Mouse (Mus musculus) testis, postnatal 10 days (tissue): ENCODE data around the gene Iyd.
A peak's percentile ranks its signal among the peaks of the same experiment; 100 is the strongest.
"Not testable (repeated sequence)": the region's sequence is repeated elsewhere in the genome, so short reads cannot be mapped to it uniquely, and the experiment has no call there.

ENCODE experiments used
- DNase-seq: peaks from one replicate; pipeline ENCODE4 v3.0.0; 2021; ENCODE audit warnings: low spot score

The Iyd gene

DNA sequence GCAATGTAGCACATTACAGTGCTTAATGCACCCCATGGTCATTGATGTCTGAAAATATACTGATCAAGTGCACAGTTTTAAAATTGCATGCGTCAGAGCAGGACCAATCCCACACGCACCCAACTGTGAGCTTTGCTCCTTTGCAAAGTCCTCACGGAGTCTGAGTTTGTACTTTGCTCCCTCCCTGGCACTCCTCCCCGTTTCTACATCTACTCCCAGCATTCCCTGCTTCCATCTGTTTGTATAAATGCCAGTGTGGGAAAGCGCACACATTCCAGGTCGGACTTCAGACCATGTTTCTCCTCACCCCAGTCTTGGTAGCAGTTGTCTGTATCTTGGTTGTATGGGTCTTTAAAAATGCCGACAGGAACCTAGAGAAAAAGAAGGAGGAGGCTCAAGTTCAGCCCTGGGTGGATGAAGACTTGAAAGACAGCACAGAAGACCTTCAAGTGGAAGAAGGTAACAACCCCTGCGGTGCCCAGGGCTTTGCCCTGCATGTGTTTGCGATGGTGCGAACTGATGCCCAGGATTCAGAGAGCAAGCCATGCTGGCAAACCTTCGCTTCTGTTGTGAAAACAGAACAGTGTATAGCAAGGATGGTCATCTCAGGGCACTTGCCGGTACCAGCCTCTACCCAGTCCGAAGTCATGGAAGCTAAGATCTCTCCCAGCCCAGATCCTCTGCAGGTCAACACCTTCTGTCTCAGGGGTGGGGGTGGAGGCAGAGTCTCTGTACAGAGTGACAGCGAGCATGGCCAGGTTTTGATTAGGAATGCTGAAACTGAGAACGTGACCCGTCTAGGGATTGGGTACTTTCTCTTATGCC, at the start of gene Iyd:
TSS of gene Iyd (plus strand) at position 238 of the 825 bp plus-strand sequence.
- DNase-seq, result no peak

DNA sequence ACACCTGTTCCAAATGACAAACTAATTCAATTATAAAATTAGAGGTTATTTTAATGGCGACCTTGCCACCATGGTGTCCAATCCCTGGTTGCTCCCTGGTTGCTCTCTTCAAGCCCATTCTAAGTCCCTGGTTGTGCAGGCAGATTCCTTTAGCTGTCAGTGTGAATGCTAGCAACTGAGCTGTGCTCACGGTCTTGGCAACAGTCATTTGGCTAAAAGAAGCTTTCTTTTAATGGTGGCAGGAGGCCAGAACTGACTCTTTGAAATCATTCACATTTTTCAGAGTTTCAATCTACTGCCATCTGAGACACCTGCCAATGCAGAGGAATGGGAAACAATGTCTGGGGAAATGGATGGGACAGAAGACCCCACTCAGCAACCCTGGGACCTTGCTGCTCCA, 43.2 kb upstream of the Iyd start:
- no peak for DNase-seq

DNA sequence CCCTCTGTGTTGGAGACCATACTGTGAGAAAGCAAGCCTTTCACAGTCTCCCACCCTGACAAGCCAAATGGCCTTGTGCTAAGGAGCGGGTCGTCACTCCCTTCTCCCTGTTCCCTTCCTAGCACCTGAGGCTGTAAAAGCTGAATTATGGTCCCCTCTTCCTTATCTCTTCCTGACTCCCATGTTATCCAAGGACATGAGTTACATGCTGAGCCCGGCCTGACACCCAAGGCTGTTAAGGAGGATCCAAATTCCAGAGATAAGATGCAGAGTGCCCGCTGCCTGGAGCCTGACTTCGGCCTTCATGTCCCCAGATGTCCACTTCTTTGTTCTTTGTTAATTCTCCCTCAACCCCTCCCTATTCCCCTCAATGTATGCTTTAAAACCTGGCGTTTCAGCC, 39.2 kb upstream of the Iyd start:
- not testable (repeated sequence) for DNase-seq

DNA sequence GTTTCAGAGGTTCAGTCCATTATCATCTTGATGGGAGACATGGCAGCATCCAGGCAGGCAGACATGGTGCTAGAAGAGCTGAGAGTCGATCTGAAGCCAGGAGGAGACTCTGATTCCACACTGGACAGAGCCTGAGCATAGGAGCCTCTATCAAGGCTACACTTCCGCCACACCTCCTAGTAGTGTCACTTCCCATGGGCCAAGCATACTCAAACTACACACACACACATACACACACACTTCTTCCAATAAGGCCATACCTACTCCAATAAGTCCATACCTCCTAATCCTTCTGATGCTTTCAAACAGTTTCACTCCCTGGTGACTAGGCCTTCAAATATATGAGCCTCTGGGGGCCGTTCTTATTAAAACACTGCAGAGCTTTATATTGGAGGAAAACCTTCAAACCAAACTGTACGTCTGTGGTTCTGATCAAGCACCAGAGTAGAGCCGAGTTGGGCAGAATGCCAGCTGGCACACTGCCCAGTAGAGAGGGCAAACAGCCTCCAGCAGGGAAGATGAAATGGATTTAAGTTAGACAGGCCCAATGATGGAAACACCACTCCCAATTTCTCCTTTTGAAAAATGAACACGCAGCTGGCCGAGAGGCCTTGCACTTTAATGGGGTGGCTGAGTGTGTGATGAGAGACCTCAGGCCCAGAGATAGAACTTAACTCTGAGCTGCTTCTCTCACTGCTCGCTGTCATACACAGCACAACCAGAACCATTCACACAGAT, 32.4 kb upstream of the Iyd start:
- peak; percentile 78 for DNase-seq

DNA sequence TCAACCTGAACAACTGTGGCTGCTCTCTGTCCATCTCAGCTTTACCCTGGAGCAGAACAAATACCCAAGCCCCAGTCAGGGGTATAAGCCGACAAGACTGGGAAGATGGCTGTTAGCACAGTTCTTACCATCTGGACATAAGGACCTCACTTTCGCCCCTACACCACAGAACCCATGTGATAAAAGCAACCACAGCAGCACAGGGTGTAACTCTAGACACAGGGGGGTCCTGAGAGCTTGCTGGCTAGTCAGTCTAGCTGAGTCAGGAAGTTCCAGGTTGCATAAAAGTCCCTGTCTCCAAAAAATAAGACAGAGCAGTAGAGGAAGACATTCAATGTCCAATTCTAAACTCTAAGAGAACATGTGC, 31.8 kb upstream of the Iyd start:
- no peak for DNase-seq

DNA sequence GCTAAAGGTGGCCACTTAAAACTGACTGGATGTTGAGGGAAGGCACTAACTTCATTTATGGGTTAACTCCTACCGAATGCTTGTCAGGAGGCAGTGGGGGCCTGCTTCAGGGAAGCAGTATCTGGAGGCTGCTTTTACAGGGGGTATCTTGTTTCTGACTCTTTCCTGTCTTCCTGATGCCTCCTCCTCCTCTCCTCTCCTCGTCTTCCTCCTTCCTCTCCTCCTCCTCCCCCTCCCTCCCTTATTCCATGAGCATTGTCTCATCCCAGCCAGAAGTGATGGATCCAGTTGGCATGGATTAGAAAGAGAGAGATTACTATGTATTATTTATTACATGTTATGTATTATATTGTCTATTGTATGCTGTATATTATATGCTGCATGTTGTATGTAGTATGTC, 31.3 kb upstream of the Iyd start:
- DNase-seq, result no peak

DNA sequence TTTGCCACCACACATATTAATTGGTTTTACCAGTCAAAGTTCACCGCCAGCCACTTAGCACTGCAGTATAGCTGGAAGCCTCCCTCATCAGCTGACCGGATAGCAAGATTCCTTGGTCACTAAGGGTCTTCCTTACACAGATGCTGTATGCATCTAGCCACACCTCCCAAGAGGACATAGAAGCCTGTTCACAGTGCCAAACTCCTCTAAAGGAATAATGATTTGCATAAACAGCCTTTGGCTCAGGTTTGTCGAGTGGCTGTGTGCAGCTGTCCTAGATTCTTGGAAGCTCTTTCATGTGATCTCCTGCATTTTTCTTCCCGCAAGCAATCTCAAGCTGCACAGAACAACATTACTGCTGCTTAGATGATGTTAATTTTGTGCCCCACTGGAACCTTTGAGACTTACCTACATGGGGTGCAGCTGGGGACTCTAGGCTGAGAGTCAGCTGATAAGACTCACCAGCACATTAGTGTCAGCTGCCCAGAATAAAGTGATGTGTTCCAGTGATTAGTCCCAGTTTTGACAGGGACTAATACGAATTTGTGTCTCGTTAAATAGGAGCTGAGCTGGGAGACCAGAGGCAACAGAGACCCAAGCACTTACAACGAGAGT, 30.3 kb upstream of the Iyd start:
- DNase-seq, result no peak

DNA sequence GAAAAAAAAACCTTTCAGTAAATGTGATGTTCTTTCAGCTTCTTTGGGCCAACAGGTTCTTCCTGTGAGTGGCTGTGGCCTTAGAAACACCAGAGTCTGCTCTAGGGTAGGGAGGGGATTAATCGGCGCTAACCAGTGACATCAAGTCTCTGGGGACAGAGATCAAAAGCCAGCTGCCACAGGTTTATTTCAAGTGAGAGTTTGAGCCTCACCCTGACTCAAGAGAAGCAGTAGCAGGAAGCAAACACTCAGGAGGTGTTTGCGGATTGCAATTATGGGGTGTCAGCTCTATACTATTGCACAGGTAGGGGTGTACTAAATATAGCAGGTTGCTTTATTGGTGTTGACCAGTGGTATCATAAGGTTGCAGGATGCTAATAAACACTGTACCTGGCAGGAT, 29.6 kb upstream of the Iyd start:
- no peak for DNase-seq

DNA sequence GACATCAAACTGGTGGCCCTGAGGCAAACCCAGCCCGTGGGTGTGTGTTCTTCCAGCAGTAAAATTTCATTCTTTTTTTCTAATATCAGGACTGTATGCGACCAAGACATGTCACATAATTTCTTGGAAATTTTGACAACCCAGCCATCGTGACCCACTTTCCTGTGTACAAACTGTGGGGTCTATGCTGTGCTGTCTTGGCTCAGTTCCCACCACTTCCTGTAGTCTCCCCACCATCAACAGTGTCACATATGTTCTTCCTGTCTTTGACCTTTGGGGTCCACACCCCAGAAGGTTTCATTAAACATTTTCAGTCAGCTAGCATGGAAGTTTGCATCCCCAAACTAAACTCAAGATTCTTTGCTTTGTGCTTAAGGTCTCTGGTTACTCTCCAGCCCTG, 28.6 kb upstream of the Iyd start:
- DNase-seq, result no peak

DNA sequence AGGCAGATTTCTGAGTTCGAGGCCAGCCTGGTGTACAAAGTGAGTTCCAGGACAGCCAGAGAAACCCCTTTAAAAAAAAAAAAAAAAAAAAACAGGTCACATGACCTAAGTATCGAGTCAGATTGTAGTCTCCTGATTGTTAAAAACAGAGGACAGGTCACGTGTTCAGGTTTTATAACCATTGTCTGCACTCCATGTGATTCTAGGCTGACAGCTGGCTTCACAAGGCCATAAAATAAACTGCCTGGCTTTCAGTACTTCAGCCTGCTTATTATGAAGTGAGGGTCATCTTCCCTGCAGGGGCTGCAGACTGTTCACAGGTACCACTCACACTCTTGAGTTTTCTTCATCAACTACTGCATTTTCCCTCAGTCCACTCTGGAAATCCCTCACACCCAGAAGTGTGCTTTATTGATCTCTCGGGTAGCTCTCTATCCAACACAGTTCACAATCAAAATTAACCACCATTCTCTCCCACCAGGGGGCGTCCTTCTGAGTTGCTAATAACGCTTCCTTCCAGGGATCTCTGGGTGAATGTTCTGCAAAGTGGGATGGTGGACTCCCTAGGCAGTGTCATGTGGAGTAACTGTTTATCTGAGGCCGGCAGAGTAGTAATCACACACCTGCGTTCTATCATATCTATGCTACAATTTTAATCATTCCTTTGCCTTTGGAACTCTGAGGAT, 27.3 kb upstream of the Iyd start:
- DNase-seq, result peak; percentile 64

DNA sequence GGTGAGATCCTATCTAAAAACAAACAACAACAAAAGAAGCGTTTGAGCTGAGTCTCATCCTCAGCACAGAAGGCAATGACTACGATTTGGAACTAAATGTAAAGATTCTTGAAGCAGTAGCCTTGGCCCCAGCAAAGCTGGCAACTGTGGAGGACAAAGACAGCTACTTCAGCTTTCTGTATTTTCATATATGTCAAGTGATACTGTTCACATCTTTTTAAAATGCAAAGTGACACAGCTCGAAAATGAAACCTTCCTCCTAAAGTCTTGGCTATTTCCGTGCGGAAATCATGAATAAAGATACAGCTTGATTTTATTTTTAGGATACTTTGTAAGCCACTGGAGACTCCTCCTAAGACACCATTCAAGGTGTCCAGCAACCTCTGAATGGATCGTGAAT, 26.1 kb upstream of the Iyd start:
- DNase-seq, result no peak

DNA sequence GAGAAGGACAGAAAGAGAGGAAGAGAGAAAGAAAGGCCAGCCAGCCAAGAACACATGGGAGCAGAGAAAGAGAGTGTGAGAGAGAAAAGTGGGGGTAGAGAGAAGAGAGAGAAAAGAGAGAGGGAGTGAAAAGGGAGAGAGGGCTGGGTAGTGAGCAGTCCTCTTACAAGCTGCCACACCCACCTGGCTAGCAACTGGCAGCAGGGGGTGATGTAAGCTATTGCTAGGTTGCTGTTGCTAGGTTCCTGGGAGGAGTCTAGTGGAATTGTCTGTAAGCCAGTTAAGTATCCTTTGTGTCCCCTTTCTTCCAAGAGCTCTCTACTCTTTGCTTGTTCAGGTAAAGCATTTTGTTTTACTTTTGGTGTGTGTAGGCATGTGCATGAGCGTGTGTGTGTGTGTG, 25.4 kb upstream of the Iyd start:
- no peak for DNase-seq

DNA sequence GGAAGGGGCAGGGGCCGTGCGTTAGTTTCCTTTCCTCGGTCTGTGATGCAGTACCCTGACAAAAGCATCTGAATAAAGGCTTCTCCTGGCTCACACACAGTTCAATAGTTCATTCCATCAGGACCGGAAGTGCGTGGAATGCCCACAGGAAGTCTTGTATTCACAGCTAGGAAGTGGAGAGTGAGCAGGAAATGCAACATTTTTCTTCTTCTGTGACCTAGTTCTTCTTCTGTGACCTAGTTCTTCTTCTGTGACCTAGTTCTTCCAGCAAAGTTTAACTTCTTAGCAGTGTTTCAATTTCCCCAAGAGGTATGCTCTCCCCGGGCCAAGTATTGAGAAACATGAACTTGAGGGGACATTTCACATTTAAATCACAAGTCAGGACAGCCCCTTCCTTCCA, 23.6 kb upstream of the Iyd start:
- no peak for DNase-seq

DNA sequence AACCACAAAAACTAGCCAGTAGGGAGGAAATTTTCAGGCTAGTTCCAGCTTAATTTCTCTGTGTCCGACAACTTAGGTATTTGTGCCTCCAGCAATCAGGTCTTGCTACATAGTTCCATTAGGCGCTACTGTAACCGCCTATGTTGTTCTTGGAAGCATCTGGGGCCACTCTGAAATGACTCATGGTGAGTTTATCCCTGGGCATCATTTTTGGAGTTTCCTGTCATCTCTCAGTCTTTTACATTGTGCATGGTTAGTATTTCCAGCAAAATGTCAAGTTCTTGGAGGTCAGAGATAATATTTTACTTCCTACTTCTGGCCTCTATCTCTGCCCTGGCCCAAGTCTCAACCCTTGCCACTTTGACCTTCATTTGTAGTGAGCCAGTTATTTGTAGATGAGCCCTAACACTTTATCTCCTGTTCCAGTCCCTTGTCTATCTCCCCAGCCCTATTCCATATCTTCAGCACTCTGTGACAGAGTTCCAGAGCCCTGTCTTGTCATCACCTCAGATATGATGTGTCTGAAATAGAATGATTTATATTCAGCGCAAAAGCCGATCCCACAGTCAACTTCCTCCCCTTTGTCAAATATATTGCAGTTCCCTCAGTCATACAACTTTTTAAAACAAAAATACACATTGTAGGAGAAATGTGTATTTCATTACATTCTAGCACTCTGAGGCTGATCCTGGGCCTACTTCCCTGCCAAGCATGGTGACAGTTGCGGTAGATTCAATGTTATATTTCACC, 16.8 kb upstream of the Iyd start:
- no peak for DNase-seq

DNA sequence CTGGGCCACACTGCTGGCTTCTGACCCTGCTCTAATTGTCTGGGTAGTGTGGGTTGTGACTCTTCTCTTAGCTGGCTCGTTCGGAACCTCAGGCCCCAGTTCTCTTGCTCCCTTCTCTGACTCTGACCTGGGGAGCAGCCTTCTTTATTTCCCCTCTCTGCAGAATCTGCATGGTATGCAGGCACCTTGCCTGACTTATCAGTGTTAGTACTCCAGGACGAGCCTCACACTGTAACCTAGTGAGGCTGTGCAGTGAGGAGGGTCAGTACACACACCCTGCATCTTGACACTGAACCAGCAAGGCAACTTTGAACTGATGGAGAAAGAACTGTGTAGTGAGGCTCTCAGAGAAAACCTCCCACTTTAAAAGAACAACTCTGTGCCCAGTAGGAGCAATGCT, 15.5 kb upstream of the Iyd start:
- DNase-seq, result no peak

DNA sequence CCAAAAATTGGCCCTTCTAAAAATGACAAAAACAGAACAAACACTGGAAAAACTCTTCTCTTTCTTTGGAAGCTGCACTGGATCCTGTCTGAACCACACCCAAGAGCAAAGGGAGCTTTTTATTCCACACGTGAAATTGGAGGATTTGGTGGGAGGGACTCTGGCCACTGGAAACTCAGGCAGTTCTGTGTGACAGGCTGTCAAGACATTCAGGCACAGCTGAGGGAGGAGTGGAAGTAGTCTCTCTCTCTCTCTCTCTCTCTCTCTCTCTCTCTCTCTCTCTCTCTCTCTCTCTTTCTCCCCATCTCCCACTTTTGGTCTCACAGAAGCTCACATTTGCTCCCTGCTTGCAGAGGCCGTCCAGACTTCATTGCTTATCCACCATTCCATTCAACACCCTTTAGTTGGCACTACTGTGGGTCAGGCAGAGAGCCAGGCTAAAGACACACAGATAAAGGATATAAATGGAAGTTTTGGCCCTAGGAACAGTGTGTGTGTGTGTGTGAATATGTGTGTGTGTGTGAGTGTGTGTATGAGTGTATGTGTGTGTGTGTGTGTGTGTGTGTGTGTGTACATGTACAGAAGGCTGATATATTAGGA, 14.5 kb upstream of the Iyd start:
- DNase-seq, result no peak

DNA sequence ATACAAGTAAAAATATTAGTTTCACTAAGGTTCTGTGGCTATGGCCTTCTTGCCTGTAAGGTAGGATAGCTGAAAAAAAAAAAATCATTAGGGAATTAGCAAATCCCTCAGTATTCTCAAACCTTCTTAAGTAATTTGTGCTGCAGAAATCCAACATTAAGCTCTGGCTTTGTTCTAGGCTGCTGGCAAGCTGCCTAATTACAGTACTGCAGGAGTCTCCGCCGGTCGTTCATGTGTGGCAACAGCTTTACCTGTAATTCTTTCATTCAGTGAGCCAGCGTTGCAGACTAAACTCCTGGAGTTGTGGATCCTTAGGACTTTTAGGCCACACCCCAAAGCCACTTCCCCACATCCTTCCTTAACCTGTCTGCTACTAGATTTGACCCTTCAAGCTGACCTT, 10.2 kb upstream of the Iyd start:
- no peak for DNase-seq

DNA sequence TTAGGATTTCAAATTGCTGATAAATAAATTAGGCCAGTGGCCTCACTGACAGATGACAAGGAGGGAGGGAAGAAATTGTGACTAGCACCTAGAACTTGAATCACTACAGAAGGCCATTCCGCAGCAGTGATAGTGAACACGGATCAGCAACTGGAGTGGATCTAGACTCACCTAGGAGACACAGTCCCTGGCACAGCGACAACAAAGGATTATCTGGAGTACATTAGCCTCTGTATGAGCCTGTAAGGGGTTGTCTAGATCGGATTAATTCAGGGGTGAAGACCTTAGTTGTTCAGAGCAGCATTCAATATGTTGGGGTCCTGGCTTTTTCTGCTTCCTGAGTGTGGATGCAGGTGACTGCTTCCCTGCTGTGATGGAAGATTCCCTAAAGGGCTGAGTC, 9.4 kb upstream of the Iyd start:
- no peak for DNase-seq

DNA sequence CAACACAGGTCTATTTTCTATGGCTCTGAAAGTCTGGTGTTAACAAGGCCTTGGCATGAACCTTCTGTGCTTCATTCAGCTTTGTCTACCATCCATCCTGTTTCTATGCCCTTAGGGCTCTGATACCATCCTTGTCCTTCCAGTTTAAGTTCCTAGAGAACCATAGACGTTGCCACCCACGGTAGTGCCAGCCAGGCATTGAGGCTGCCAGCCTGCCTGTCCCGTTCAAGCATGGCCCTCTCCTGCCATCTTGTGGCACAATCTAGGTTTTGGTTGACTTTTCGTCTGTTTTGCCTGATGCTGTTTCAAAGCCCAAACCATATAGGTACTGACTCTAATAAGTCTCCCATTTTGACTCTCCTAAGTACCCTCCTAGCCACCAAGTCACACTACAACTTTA, 8.7 kb upstream of the Iyd start:
- DNase-seq, result peak; percentile 82

DNA sequence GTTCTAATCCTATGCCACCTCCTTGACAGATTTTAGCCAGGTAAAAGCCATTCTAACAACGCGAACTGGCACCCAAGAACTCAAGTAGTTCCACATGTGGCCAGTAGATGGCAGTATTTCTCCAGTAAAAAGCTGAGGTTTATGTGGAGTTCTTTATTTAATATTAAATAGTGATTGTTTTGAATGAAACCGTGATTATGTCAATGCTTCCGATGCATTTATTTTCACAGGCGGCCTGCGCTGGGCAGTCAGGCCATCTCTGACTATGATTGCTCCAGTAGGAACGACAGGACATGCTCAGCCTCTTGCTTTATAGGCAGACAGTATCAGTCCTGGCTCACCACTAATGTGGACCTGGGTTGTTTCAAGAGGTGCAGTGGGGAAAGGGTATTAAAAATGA, 5.6 kb upstream of the Iyd start:
- DNase-seq, result peak; percentile 63

DNA sequence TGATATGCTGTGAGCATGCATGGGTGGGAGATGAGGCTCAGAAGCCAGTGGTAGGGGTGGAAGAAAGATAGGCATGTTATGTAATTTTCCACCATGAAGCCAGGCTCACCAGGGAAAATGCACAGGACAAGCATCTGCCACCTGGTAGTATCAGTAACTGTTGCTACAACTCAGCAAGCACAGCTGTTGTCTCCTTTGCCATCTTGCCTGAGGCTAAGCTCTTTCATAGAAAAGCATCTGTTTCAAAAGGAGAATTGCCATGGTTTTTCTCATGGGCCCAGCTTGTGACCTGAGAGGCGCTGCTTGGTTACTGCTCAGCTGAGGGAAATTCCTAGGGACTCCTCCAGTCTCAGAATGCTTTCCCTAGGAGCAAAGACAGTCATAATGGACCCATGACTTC, 3.7 kb upstream of the Iyd start:
- no peak for DNase-seq

DNA sequence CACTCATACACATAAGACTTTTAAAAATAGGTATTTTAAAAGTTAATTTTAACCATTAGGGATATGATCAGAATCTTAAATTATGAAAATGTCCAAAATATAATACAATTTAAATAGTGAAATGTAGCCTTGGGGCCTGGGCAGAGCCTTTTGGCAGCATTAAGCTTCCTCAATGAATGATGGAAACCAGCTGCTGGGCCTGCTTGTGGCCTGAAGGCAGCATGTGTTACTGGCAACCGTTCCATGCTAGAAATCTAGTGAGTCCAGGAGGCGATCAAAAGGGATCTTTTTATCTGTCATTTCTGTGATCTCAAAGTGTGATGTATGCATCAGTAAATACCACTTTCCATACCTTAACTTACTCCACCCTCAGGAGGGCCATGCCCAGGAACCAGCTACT, 9.3 kb downstream of the Iyd start:
- no peak for DNase-seq
